Mouse (Mus musculus): ENCODE measurements at regions not wholly inside any gene's neighbourhood (a gene's known extent, or its start where the extent isn't known, plus 50 kb on each side); places are given as distances from the start of the nearest gene placed in this dataset.

DNA sequence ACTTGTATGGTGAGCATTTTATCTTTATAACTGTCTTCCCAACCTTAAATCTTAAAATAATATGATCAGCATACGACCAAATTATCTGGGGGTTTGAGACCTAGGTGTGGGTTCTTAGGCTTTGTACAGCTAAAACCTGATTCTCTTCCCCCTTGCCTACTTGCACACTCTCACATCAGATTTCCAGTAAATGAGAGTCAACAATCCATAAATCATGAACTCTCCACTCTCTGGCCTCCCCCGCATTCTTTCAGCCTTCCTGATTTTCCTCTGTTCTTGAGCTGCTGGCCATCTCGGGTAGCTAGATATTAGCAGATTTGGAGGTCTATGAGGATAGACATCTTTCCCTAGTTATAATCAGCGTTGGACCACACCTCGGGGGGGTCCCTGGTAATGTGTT is 362.7 kb downstream of the Tmem135 start:
- Histone ChIP-seq H3K27me3 (ENCODE audit: insufficient read depth, low read length) (no peaks in the 10 kb centered on the region), H3K9me3 (ENCODE audit: low read length) (no peaks in the 10 kb centered on the region), H3K36me3 (ENCODE audit: insufficient read depth, low read length) (no peaks in the 10 kb centered on the region), H3K27ac (ENCODE audit: low read length) (no peak overlapping the region), H3K4me3 (ENCODE audit: low read length) (no peak overlapping the region), H3K4me1 (ENCODE audit: insufficient read depth, low read length) (peaks cover 10% of the 10 kb centered on the region), H3K4me2 (replicated peaks; ENCODE audit: low read depth, low read length) (no peak overlapping the region), H3K9ac (replicated peaks; ENCODE audit: low read length) (no peak overlapping the region)
- 0 out of 2 replicates have a peak, but pooled peaks have one; percentile 42 for ATAC-seq (ENCODE audit: low FRiP score, low TSS enrichment)
- WGBS: 39% methylated on average over 5 of the region's 5 CpGs

DNA sequence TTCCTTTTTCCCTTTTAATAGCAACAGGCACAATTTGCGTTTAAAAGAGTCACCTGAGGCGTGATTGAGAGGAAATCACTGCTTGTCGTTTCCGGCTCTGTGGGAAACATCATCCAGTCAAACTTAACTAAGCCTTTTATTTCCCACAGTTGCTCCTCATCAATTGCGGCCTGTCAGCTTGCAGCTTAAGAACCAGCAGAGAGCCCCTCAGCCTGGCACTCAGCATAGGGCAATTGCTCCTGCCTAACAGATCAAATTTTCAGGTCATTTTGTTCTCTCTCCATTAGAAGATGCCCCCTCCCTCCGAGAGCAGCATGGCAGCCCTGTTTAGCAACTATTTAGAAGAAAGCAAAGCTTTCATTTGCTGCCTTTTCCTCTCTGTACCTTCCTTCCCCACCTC is 363.9 kb downstream of the Tmem135 start:
- H3K9me3 ChIP-seq (ENCODE audit: low read length): no peaks in the 10 kb centered on the region
- H3K9ac ChIP-seq (replicated peaks; ENCODE audit: low read length): no peak overlapping the region
- H3K36me3 ChIP-seq (ENCODE audit: insufficient read depth, low read length): no peaks in the 10 kb centered on the region
- no peak for ATAC-seq (ENCODE audit: low FRiP score, low TSS enrichment)
- WGBS: 21% methylated on average over 6 of the region's 6 CpGs
- H3K27ac ChIP-seq (ENCODE audit: low read length): no peak overlapping the region
- peaks cover 10% of the 10 kb centered on the region for H3K4me1 ChIP-seq (ENCODE audit: insufficient read depth, low read length)
- no peak overlapping the region for H3K4me2 ChIP-seq (replicated peaks; ENCODE audit: low read depth, low read length)
- no peak overlapping the region for H3K4me3 ChIP-seq (ENCODE audit: low read length)
- no peaks in the 10 kb centered on the region for H3K27me3 ChIP-seq (ENCODE audit: insufficient read depth, low read length)

DNA sequence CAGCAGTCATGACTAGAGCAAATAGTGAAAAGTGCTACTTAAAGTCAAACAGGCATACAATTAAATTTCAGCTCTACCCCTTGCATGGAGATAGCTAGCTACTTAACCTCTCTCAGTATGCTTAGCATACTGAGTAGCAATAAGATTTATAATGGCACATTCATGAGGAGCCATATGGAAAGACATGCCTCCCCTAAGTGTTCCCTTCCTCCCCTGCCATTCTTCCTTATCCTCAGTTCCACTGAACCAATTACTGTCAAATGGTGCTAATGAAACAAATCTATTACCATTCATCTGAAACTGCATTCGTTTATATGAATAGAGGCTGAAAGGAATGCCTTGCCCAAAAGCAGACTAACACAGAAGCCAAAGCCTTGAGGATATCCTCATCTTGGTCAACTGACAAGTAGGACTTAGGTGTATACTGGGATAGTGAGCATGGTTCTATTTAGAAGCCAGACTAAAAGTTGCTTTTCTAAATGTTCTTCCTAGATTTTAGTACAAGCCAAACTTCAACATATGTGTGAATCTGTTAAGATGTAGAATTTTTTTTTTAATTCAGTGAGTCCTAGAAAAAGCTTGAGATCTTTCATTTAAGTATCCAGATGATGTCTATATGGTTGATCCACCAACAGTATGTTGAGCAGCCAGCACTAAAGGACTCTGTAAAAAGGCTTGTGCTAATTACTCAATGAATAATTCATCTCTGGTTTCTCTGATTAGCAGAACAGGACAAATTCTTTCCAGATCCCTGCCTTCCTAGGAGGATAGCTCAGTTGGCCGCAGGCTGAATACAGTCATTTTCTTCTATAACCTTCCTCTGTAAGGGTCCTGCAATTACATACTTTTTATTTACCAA is 368.7 kb downstream of the Tmem135 start:
- no peaks in the 10 kb centered on the region for H3K36me3 ChIP-seq (ENCODE audit: insufficient read depth, low read length)
- H3K4me3 ChIP-seq (ENCODE audit: low read length): no peak overlapping the region
- 0 out of 2 replicates have a peak, but pooled peaks cover 3% of the 10 kb centered on the region for H3K4me1 ChIP-seq (ENCODE audit: insufficient read depth, low read length)
- no peak overlapping the region for H3K27ac ChIP-seq (ENCODE audit: low read length)
- H3K9ac ChIP-seq (replicated peaks; ENCODE audit: low read length): no peak overlapping the region
- no peaks in the 10 kb centered on the region for H3K9me3 ChIP-seq (ENCODE audit: low read length)
- no peaks in the 10 kb centered on the region for H3K27me3 ChIP-seq (ENCODE audit: insufficient read depth, low read length)
- WGBS: 68% methylated on average over 2 of the region's 2 CpGs
- no peak for ATAC-seq (ENCODE audit: low FRiP score, low TSS enrichment)
- H3K4me2 ChIP-seq (replicated peaks; ENCODE audit: low read depth, low read length): no peak overlapping the region

DNA sequence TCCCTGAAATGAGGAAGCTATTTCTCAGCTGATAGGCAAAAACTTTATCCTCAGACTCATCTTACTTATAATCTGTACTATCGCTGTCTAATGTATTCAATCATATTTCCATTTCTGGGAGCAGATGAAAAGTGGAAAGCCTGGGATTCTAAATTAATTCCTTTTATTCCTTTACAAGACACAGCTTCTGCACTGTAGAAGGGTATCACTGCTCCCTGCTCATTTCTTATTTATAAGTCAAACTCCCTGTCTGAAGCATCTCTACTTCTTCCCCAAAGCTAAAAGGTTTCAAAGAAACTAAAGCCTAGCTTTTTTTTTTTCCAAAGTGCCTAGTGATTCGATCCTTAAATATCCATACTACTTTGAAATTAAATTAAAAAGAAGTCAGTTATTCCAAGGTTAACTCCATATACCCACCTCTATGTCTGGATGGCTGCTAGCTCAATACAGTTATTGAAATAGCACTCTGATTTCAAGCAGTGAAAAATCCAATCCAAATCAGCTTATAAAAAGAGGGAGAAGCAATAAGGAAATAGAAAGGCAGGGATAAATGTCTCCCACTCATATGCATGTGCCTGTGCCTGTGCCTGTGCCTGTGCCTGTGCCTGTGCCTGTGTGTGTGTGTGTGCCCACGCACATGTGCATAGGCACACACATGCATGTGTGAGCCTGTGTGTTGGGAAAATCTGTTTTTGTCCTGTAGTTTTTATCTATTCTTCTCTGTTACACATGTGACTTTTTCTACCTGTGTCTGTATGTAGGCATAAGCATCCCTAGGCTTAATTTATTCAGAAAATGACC is 380.6 kb downstream of the Tmem135 start:
- no peak for ATAC-seq (ENCODE audit: low FRiP score, low TSS enrichment)
- Histone ChIP-seq H3K4me2 (replicated peaks; ENCODE audit: low read depth, low read length) (no peak overlapping the region), H3K9me3 (ENCODE audit: low read length) (no peaks in the 10 kb centered on the region), H3K36me3 (ENCODE audit: insufficient read depth, low read length) (no peaks in the 10 kb centered on the region), H3K4me3 (ENCODE audit: low read length) (no peak overlapping the region), H3K9ac (replicated peaks; ENCODE audit: low read length) (no peak overlapping the region), H3K27me3 (ENCODE audit: insufficient read depth, low read length) (no peaks in the 10 kb centered on the region), H3K4me1 (ENCODE audit: insufficient read depth, low read length) (no peaks in the 10 kb centered on the region), H3K27ac (ENCODE audit: low read length) (no peak overlapping the region)
- 91% methylated on average over 3 of the region's 3 CpGs for WGBS

DNA sequence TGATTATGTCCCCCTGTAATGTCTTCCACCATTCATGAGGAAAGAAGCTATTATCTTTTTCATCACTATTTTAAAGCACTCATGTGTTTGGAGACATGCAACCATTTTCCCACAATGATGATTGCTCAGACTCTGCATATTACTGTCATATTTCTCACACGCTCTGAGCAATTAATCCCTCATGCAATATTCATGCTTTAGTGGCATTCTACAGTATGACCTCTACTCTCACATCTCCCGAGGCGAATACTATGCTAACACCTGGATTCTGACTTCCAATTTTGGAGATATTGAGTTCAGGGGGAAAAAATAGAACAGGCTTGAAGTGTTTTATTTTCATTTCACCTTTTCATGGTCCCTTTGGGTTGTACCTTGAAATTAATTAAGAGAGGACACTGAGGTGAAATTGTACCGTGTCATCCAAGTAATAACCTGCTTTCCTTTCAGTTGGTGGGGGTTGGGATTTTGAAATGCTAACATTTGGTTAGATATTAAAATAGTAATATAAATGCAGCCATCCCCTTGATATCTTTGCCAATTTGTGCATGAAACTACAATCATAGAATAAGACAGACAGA is 405.1 kb downstream of the Tmem135 start:
- no peak for ATAC-seq (ENCODE audit: low FRiP score, low TSS enrichment)
- WGBS: 85% methylated on average over 4 of the region's 4 CpGs
- Histone ChIP-seq H3K9ac (replicated peaks; ENCODE audit: low read length) (no peak overlapping the region), H3K4me1 (ENCODE audit: insufficient read depth, low read length) (no peaks in the 10 kb centered on the region), H3K4me2 (replicated peaks; ENCODE audit: low read depth, low read length) (no peak overlapping the region), H3K36me3 (ENCODE audit: insufficient read depth, low read length) (no peaks in the 10 kb centered on the region), H3K4me3 (ENCODE audit: low read length) (no peak overlapping the region), H3K27ac (ENCODE audit: low read length) (no peak overlapping the region), H3K27me3 (ENCODE audit: insufficient read depth, low read length) (no peaks in the 10 kb centered on the region), H3K9me3 (ENCODE audit: low read length) (no peaks in the 10 kb centered on the region)

DNA sequence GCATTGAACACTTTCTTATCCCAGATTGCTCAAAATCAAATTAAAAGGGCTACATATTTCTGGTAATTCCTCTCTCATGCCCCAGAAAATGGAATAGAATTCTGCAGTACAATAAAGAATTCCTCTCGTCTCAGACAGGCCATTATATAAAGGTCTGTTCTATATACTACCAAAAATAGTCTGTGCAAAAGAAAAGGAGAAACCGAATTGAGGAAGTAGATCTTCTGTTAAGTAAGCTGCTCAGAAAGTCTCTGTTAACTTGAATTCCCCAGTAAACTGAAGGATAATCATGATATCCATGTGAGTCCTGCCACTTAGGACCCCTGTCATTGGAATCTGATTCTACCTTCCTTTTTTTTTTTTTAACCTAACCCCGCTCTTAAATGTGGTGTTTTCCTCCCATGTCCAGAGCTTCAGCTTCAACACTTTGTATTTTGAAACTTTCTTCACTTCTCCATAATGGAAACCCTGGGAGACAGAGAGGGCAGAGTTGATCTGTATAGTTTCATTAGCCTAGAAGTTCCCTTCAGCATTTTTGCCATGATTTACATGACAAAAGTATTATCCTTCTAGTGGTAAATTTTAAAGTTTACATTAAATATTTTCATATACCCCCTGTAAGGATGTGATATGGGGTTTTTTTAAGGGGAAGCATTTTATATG is 406.1 kb downstream of the Tmem135 start:
- Histone ChIP-seq H3K27ac (ENCODE audit: low read length) (no peak overlapping the region), H3K9me3 (ENCODE audit: low read length) (no peaks in the 10 kb centered on the region), H3K36me3 (ENCODE audit: insufficient read depth, low read length) (no peaks in the 10 kb centered on the region), H3K4me1 (ENCODE audit: insufficient read depth, low read length) (no peaks in the 10 kb centered on the region), H3K9ac (replicated peaks; ENCODE audit: low read length) (no peak overlapping the region), H3K4me3 (ENCODE audit: low read length) (no peak overlapping the region), H3K27me3 (ENCODE audit: insufficient read depth, low read length) (no peaks in the 10 kb centered on the region), H3K4me2 (replicated peaks; ENCODE audit: low read depth, low read length) (no peak overlapping the region)
- no peak for ATAC-seq (ENCODE audit: low FRiP score, low TSS enrichment)
- 90% methylated on average over 3 of the region's 3 CpGs for WGBS

DNA sequence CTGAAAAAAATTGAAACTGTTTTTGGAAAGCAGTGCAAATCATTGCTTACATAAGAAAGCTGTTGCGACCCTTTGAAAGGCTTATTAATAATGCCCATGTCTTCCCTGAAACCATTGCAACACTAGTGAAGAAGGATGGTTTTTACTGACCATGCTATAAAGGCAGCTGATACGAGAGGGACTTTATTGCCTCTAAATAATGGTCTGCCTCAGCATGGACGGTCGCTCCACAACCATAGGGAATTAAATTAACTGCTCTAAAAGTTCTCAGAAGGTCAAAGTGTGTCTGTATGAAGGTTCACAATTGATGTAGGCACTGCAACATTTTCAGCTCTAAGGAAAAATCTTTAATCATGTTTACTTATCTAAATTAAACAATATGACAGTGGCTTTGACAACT is 429.6 kb downstream of the Tmem135 start:
- Histone ChIP-seq H3K9ac (replicated peaks; ENCODE audit: low read length) (no peak overlapping the region), H3K36me3 (ENCODE audit: insufficient read depth, low read length) (no peaks in the 10 kb centered on the region), H3K4me1 (ENCODE audit: insufficient read depth, low read length) (no peaks in the 10 kb centered on the region), H3K27ac (ENCODE audit: low read length) (no peak overlapping the region), H3K27me3 (ENCODE audit: insufficient read depth, low read length) (no peaks in the 10 kb centered on the region), H3K4me2 (replicated peaks; ENCODE audit: low read depth, low read length) (no peak overlapping the region), H3K4me3 (ENCODE audit: low read length) (no peak overlapping the region), H3K9me3 (ENCODE audit: low read length) (no peaks in the 10 kb centered on the region)
- no peak for ATAC-seq (ENCODE audit: low FRiP score, low TSS enrichment)
- 47% methylated on average over 4 of the region's 4 CpGs for WGBS

DNA sequence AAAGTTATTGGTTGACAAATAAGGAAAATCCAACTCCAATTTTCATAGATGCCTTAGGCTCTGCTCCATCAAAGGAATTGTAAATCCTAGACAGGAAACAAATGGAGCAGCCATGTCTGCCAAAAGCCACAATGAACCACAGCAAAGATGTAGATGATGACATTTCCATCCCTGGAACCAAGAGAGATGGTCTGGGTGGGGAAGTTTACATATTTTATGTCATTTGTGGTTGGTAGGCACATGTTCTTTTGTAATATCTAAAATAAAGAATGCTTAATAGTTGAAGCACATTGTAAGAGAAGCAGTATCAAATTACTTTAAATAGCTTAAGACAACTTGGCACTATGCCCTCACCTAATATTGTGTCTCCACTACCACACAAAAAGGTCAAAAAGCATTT is 443.2 kb downstream of the Tmem135 start:
- no peak overlapping the region for H3K27ac ChIP-seq (ENCODE audit: low read length)
- no peaks in the 10 kb centered on the region for H3K9me3 ChIP-seq (ENCODE audit: low read length)
- no peaks in the 10 kb centered on the region for H3K27me3 ChIP-seq (ENCODE audit: insufficient read depth, low read length)
- H3K4me3 ChIP-seq (ENCODE audit: low read length): no peak overlapping the region
- H3K36me3 ChIP-seq (ENCODE audit: insufficient read depth, low read length): no peaks in the 10 kb centered on the region
- no peak overlapping the region for H3K4me2 ChIP-seq (replicated peaks; ENCODE audit: low read depth, low read length)
- ATAC-seq (ENCODE audit: low FRiP score, low TSS enrichment): no peak
- no peak overlapping the region for H3K9ac ChIP-seq (replicated peaks; ENCODE audit: low read length)
- no peaks in the 10 kb centered on the region for H3K4me1 ChIP-seq (ENCODE audit: insufficient read depth, low read length)

DNA sequence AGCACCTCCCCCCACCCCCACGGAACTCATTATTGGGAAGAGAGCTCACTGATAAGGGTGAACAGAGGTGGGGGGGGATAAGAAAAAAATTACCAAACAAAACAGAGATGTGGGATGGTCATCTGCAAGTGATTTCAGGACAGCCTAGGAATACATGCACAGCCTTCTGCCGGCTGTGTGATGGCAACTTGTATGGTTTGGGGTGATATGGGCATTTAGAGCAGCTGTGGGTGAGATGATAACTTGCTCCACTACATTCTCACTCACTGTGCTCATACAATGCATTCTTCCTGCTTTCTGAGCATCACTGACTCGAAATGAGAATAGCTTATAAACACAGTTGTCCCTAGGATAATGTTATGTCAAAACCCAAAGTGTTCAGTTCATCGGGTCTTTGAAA is 443.8 kb downstream of the Tmem135 start:
- H3K27ac ChIP-seq (ENCODE audit: low read length): no peak overlapping the region
- H3K4me3 ChIP-seq (ENCODE audit: low read length): no peak overlapping the region
- no peak overlapping the region for H3K4me2 ChIP-seq (replicated peaks; ENCODE audit: low read depth, low read length)
- H3K9me3 ChIP-seq (ENCODE audit: low read length): no peaks in the 10 kb centered on the region
- WGBS: 81% methylated on average over 4 of the region's 4 CpGs
- no peaks in the 10 kb centered on the region for H3K27me3 ChIP-seq (ENCODE audit: insufficient read depth, low read length)
- no peaks in the 10 kb centered on the region for H3K4me1 ChIP-seq (ENCODE audit: insufficient read depth, low read length)
- no peaks in the 10 kb centered on the region for H3K36me3 ChIP-seq (ENCODE audit: insufficient read depth, low read length)
- no peak for ATAC-seq (ENCODE audit: low FRiP score, low TSS enrichment)
- no peak overlapping the region for H3K9ac ChIP-seq (replicated peaks; ENCODE audit: low read length)
